Mouse (Mus musculus): ENCODE results near the gene Vsig2. TPM values are rescaled to one million over a fixed set of nuclear protein-coding genes. Genes with fewer than 3 reads are reported as not detected.

Gene Vsig2
- polyA plus RNA-seq, 1 experiment, result 0.18 TPM

DNA sequence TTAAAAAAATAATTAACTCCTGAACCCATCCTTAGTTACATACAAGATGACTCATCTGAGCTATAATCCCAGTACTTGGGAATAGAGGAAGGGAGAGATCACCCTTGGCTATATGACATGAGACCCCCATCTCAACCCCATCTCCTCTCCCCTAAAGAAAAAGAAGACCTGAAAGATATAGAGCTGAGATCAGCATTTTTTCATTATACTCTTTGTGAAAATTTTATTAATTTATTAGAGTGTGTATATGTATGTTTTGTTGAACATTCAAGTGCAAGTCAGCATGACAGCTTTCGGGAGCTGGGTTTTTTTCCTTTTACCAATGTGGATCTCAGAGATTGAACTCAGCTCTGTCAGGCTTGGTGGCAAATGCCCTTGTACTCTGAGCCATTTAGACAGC is 37.9 kb upstream of the Vsig2 start:
- Histone ChIP-seq H3K79me2 (ENCODE audit: control insufficient read depth, insufficient read depth) (peaks cover 96% of the 10 kb centered on the region), H3ac (ENCODE audit: control insufficient read depth, insufficient read length, low read depth) (no peak overlapping the region), H3K79me3 (ENCODE audit: low read depth) (peaks cover 76% of the 10 kb centered on the region), H3K36me3 (ENCODE audit: control insufficient read depth, insufficient read depth) (peaks cover 5% of the 10 kb centered on the region), H3K27me3 (ENCODE audit: control insufficient read depth, insufficient read depth, insufficient read length) (no peaks in the 10 kb centered on the region), H3K4me3 (ENCODE audit: insufficient read depth, poor library complexity, severe bottlenecking) (no peak overlapping the region)
- TF ChIP-seq MAX (IDR thresholded peaks at IDR 0.05), result no peak
- TF ChIP-seq CEBPB (IDR thresholded peaks at IDR 0.05; ENCODE audit: low read depth), result no peak
- TF ChIP-seq CTCF (IDR thresholded peaks at IDR 0.05; ENCODE audit: control insufficient read depth, insufficient read depth, insufficient read length), result no peak
- no peak for TF ChIP-seq MYOG (IDR thresholded peaks at IDR 0.05; ENCODE audit: control insufficient read depth, extremely low read depth, insufficient read length)
- no peak for TF ChIP-seq FOSL1 (IDR thresholded peaks at IDR 0.05; ENCODE audit: insufficient read depth, low read length, poor library complexity, severe bottlenecking)
- TF ChIP-seq MYOD1 (IDR thresholded peaks at IDR 0.05; ENCODE audit: control insufficient read depth, insufficient read length, low read depth), result no peak
- TF ChIP-seq USF1 (IDR thresholded peaks at IDR 0.05; ENCODE audit: low read depth), result no peak

GRCm38 (mm10) chr9:37504348-37504747 is 34.7 kb upstream of the Vsig2 start:
- TF ChIP-seq USF1 (IDR thresholded peaks at IDR 0.05; ENCODE audit: low read depth) (no peak), CEBPB (IDR thresholded peaks at IDR 0.05; ENCODE audit: low read depth) (no peak), MYOG (IDR thresholded peaks at IDR 0.05; ENCODE audit: control insufficient read depth, extremely low read depth, insufficient read length) (no peak), FOSL1 (IDR thresholded peaks at IDR 0.05; ENCODE audit: insufficient read depth, low read length, poor library complexity, severe bottlenecking) (no peak), MYOD1 (IDR thresholded peaks at IDR 0.05; ENCODE audit: control insufficient read depth, insufficient read length, low read depth) (no peak), MAX (IDR thresholded peaks at IDR 0.05) (no peak), CTCF (IDR thresholded peaks at IDR 0.05; ENCODE audit: control insufficient read depth, insufficient read depth, insufficient read length) (no peak)
- H3K79me2 ChIP-seq (ENCODE audit: control insufficient read depth, insufficient read depth), result peaks cover 96% of the 10 kb centered on the region

DNA sequence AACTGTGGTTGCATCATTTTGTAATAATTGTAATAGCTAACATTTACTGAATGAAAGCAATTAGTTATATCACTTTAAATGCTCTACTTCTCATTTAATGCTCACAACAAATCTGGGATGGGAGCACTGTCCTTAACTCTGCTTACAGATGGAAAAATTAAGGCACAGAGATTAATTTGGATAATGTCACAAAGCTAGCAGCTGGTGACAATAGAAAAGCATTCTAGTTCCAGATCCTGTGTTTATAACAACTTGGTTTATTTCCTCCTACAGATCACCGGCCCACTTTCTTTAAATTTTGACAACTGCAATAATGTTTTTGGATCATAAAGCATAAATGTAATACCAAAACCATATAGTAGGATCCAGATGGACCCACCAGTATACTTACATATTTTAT is 33.0 kb upstream of the Vsig2 start:
- H3K27me3 ChIP-seq (ENCODE audit: control insufficient read depth, insufficient read depth, insufficient read length), result no peaks in the 10 kb centered on the region
- H3K79me2 ChIP-seq (ENCODE audit: control insufficient read depth, insufficient read depth), result peaks cover 96% of the 10 kb centered on the region
- TF ChIP-seq MYOG (IDR thresholded peaks at IDR 0.05; ENCODE audit: control insufficient read depth, extremely low read depth, insufficient read length), result no peak
- no peak for TF ChIP-seq USF1 (IDR thresholded peaks at IDR 0.05; ENCODE audit: low read depth)
- TF ChIP-seq CTCF (IDR thresholded peaks at IDR 0.05; ENCODE audit: control insufficient read depth, insufficient read depth, insufficient read length), result no peak
- TF ChIP-seq FOSL1 (IDR thresholded peaks at IDR 0.05; ENCODE audit: insufficient read depth, low read length, poor library complexity, severe bottlenecking), result no peak
- no peak for TF ChIP-seq MYOD1 (IDR thresholded peaks at IDR 0.05; ENCODE audit: control insufficient read depth, insufficient read length, low read depth)
- no peak for TF ChIP-seq CEBPB (IDR thresholded peaks at IDR 0.05; ENCODE audit: low read depth)
- no peak for TF ChIP-seq MAX (IDR thresholded peaks at IDR 0.05)
- H3K36me3 ChIP-seq (ENCODE audit: control insufficient read depth, insufficient read depth), result peaks cover 5% of the 10 kb centered on the region
- peaks cover 43% of the 10 kb centered on the region for H3K79me3 ChIP-seq (ENCODE audit: low read depth)
- H3K4me3 ChIP-seq (ENCODE audit: insufficient read depth, poor library complexity, severe bottlenecking), result no peak overlapping the region
- no peak overlapping the region for H3ac ChIP-seq (ENCODE audit: control insufficient read depth, insufficient read length, low read depth)

More at GRCm38 (mm10) chr9:37504348-37504747, 34.7 kb upstream of the Vsig2 start:
- H3ac ChIP-seq (ENCODE audit: control insufficient read depth, insufficient read length, low read depth), result no peak overlapping the region
- no peak overlapping the region for H3K4me3 ChIP-seq (ENCODE audit: insufficient read depth, poor library complexity, severe bottlenecking)
- H3K36me3 ChIP-seq (ENCODE audit: control insufficient read depth, insufficient read depth), result peaks cover 5% of the 10 kb centered on the region
- H3K27me3 ChIP-seq (ENCODE audit: control insufficient read depth, insufficient read depth, insufficient read length), result no peaks in the 10 kb centered on the region
- peaks cover 57% of the 10 kb centered on the region for H3K79me3 ChIP-seq (ENCODE audit: low read depth)

DNA sequence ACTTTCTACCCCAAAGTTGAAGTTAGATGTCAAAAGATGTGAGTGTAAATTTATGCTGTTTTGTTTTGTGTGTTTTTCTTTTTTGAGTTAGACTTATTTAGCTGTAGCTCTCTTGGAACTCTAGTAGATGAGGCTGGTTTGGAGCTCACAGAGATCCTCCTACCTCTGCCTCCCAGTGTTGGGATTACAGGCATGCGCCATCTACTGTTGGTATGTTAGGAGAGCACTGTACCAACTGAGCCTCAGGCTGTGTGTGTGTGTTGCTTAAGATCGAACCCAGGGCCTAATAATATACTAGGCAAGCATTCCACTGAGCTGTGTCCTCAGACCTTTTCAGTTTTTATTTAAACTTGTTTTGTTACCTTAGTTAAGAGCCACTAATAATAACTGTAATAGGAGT is 27.0 kb upstream of the Vsig2 start:
- Histone ChIP-seq H3K79me2 (ENCODE audit: control insufficient read depth, insufficient read depth) (peaks cover 94% of the 10 kb centered on the region), H3ac (ENCODE audit: control insufficient read depth, insufficient read length, low read depth) (no peak overlapping the region), H3K79me3 (ENCODE audit: low read depth) (peaks cover 31% of the 10 kb centered on the region), H3K27me3 (ENCODE audit: control insufficient read depth, insufficient read depth, insufficient read length) (no peaks in the 10 kb centered on the region), H3K36me3 (ENCODE audit: control insufficient read depth, insufficient read depth) (no peaks in the 10 kb centered on the region), H3K4me3 (ENCODE audit: insufficient read depth, poor library complexity, severe bottlenecking) (no peak overlapping the region)
- TF ChIP-seq MYOD1 (IDR thresholded peaks at IDR 0.05; ENCODE audit: control insufficient read depth, insufficient read length, low read depth), result no peak
- no peak for TF ChIP-seq MAX (IDR thresholded peaks at IDR 0.05)
- no peak for TF ChIP-seq CEBPB (IDR thresholded peaks at IDR 0.05; ENCODE audit: low read depth)
- TF ChIP-seq MYOG (IDR thresholded peaks at IDR 0.05; ENCODE audit: control insufficient read depth, extremely low read depth, insufficient read length), result no peak
- TF ChIP-seq FOSL1 (IDR thresholded peaks at IDR 0.05; ENCODE audit: insufficient read depth, low read length, poor library complexity, severe bottlenecking), result no peak
- TF ChIP-seq CTCF (IDR thresholded peaks at IDR 0.05; ENCODE audit: control insufficient read depth, insufficient read depth, insufficient read length), result no peak
- TF ChIP-seq USF1 (IDR thresholded peaks at IDR 0.05; ENCODE audit: low read depth), result no peak

- Histone ChIP-seq H3ac (ENCODE audit: control insufficient read depth, insufficient read length, low read depth) (no peak overlapping the region), H3K36me3 (ENCODE audit: control insufficient read depth, insufficient read depth) (no peaks in the 10 kb centered on the region), H3K79me2 (ENCODE audit: control insufficient read depth, insufficient read depth) (peaks cover 74% of the 10 kb centered on the region), H3K79me3 (ENCODE audit: low read depth) (peaks cover 27% of the 10 kb centered on the region), H3K4me3 (ENCODE audit: insufficient read depth, poor library complexity, severe bottlenecking) (no peak overlapping the region), H3K27me3 (ENCODE audit: control insufficient read depth, insufficient read depth, insufficient read length) (no peaks in the 10 kb centered on the region)
- TF ChIP-seq MAX (IDR thresholded peaks at IDR 0.05) (no peak), CTCF (IDR thresholded peaks at IDR 0.05; ENCODE audit: control insufficient read depth, insufficient read depth, insufficient read length) (no peak), MYOD1 (IDR thresholded peaks at IDR 0.05; ENCODE audit: control insufficient read depth, insufficient read length, low read depth) (no peak), CEBPB (IDR thresholded peaks at IDR 0.05; ENCODE audit: low read depth) (no peak), USF1 (IDR thresholded peaks at IDR 0.05; ENCODE audit: low read depth) (no peak), MYOG (IDR thresholded peaks at IDR 0.05; ENCODE audit: control insufficient read depth, extremely low read depth, insufficient read length) (no peak), FOSL1 (IDR thresholded peaks at IDR 0.05; ENCODE audit: insufficient read depth, low read length, poor library complexity, severe bottlenecking) (no peak)
Measured at GRCm38 (mm10) chr9:37514456-37514855, 24.6 kb upstream of the Vsig2 start.

DNA sequence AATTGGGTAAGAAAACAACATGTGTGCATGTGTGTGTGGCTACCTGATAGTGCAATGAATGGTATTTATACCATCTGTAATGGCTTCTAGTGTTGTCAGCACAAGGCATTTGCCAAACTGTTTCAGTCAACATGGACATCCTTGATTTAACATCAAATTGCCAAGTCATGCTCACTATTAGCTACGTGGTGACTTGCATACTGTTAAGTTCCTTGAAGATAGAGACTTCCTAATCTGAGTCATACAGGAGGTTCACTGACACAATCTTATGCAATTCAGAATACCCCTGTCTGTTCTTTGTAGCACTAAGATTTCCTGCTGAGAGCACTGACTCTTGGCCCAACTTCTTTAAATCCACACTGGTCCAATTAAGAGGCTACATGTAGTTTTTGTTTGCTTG is 21.6 kb upstream of the Vsig2 start:
- TF ChIP-seq MAX (IDR thresholded peaks at IDR 0.05), result no peak
- no peak for TF ChIP-seq FOSL1 (IDR thresholded peaks at IDR 0.05; ENCODE audit: insufficient read depth, low read length, poor library complexity, severe bottlenecking)
- no peak for TF ChIP-seq CEBPB (IDR thresholded peaks at IDR 0.05; ENCODE audit: low read depth)
- no peak for TF ChIP-seq MYOG (IDR thresholded peaks at IDR 0.05; ENCODE audit: control insufficient read depth, extremely low read depth, insufficient read length)
- no peak for TF ChIP-seq CTCF (IDR thresholded peaks at IDR 0.05; ENCODE audit: control insufficient read depth, insufficient read depth, insufficient read length)
- no peak for TF ChIP-seq USF1 (IDR thresholded peaks at IDR 0.05; ENCODE audit: low read depth)
- no peak for TF ChIP-seq MYOD1 (IDR thresholded peaks at IDR 0.05; ENCODE audit: control insufficient read depth, insufficient read length, low read depth)
- Histone ChIP-seq H3K4me3 (ENCODE audit: insufficient read depth, poor library complexity, severe bottlenecking) (no peak overlapping the region), H3K79me3 (ENCODE audit: low read depth) (peaks cover 19% of the 10 kb centered on the region), H3K27me3 (ENCODE audit: control insufficient read depth, insufficient read depth, insufficient read length) (no peaks in the 10 kb centered on the region), H3K79me2 (ENCODE audit: control insufficient read depth, insufficient read depth) (peaks cover 45% of the 10 kb centered on the region), H3K36me3 (ENCODE audit: control insufficient read depth, insufficient read depth) (no peaks in the 10 kb centered on the region), H3ac (ENCODE audit: control insufficient read depth, insufficient read length, low read depth) (no peak overlapping the region)

Measured in C2C12 (cell line).